Mouse (Mus musculus) neural tube, embryonic 14.5 days (tissue): ENCODE data around the gene Prdm10. TPM values are rescaled to one million over a fixed set of nuclear protein-coding genes. Genes with fewer than 3 reads are reported as not detected.

Source experiments
- ATAC-seq: fragments of 200-750 bp; cut with Nextera tagmentation; 2 replicates; pipeline ENCODE4 v1.8.0; 2017; ENCODE audit warnings: low read depth, mild to moderate bottlenecking, moderate TSS enrichment, moderate library complexity
- H3K27ac ChIP-seq: fragments of 300-500 bp; sonication (generic); 2 replicates; pipeline ENCODE4 v1.5.1; 2014; ENCODE audit warnings: low read depth, mild to moderate bottlenecking, control low read depth, low read length, moderate library complexity, mixed read lengths
- H3K27me3 ChIP-seq: fragments of 300-500 bp; sonication (generic); 2 replicates; pipeline ENCODE4 v1.6.1; 2014; ENCODE audit warnings: low read length; ENCODE audit not compliant: control insufficient read depth, insufficient read depth
- H3K36me3 ChIP-seq: fragments of 300-500 bp; sonication (generic); 2 replicates; pipeline ENCODE4 v1.6.1; 2014; ENCODE audit warnings: low read length, mixed read lengths; ENCODE audit not compliant: control insufficient read depth, insufficient read depth
- H3K4me1 ChIP-seq: fragments of 300-500 bp; sonication (generic); 2 replicates; pipeline ENCODE4 v1.6.1; 2014; ENCODE audit warnings: low read length; ENCODE audit not compliant: control insufficient read depth, insufficient read depth
- H3K4me2 ChIP-seq: fragments of 300-500 bp; sonication (generic); 2 replicates; pipeline ENCODE4 v1.6.1; 2014; ENCODE audit warnings: mild to moderate bottlenecking, low read depth, low read length, control low read depth
- H3K4me3 ChIP-seq: fragments of 300-500 bp; sonication (generic); 2 replicates; pipeline ENCODE4 v1.5.1; 2014; ENCODE audit warnings: low read depth, low read length, control low read depth, mixed read lengths
- H3K9ac ChIP-seq: fragments of 300-500 bp; sonication (generic); replicated peaks from 2 replicates; pipeline ENCODE4 v1.6.1; 2014; ENCODE audit warnings: low read depth, mild to moderate bottlenecking, control low read depth, low read length, mixed read lengths
- H3K9me3 ChIP-seq: fragments of 300-500 bp; sonication (generic); 2 replicates; pipeline ENCODE4 v1.6.1; 2016; ENCODE audit warnings: low read length; ENCODE audit not compliant: control insufficient read depth
- WGBS: fragments of 180-500 bp; shearing (Covaris S2); extraction: QIAGEN DNeasy Blood & Tissue Kit; methylation state at CpG from one replicate; pipeline ENCODE4 v1.1.7; 2014; 5-methylcytosine and 5-hydroxymethylcytosine counted together
- polyA plus RNA-seq: library from polyadenylated mRNA; unstranded; fragments of >200 nt; fragmentation: Nextera tagmentation; extraction: Ambion mirVana; gene quantifications from 2 replicates; pipeline ENCODE4 v1.2.1, GENCODE M21; 2014

Prdm10 gene
- polyA plus RNA-seq, 1 experiment from 2014 or later = 11.6 TPM

DNA sequence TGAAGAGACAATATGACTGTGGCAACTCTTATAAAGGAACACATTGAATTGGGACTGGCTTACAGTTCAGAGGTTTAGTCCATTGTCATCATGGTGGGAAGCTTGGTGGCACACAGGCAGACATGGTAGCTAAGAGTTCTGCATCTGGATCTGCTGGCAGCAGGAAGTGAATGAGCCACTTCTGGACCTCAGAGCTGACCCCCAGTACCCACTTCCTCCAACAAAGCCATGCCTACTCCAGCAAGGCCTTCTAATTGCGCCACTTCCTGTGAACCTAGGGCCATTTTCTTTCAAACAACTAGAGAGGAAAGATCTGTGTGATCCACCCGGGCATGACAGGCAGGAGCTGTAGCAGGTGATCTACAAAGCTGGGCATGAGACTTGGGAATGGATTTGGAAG, 72.4 kb downstream of the Prdm10 start:
- Histone ChIP-seq H3K27ac (no peak overlapping the region), H3K4me3 (no peak overlapping the region), H3K36me3 (peaks cover 13% of the 10 kb centered on the region; the same call in 1 of the 2 replicates), H3K9me3 (no peaks in the 10 kb centered on the region), H3K4me2 (no peak overlapping the region), H3K9ac (no peak overlapping the region), H3K27me3 (no peaks in the 10 kb centered on the region), H3K4me1 (no peaks in the 10 kb centered on the region)
- WGBS = 83% methylated on average over 2 of the region's 2 CpGs
- ATAC-seq = no peak

DNA sequence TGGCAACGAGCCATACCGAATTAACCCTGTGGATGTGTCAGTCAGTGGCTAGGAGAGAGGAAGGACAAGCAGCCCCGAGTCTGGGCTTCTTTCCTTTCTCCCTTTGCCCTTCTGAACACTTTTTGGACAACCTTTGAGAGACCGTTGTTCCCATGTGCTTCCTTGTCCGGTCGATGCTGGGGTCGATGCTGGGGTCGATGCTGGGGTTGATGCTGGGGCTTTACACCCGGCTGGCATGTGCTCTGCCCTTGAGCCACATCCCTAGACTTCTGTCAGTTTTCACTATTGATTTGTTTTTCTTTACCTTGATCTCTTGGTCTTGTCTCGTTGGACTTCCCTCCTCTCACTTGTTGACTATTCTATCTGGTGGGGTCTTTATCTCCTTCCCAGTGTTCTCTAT, 73.2 kb downstream of the Prdm10 start:
- no peak overlapping the region for H3K9ac ChIP-seq
- no peaks in the 10 kb centered on the region for H3K9me3 ChIP-seq
- no peaks in the 10 kb centered on the region for H3K4me1 ChIP-seq
- 94% methylated on average over 10 of the region's 10 CpGs for WGBS
- no peak overlapping the region for H3K4me2 ChIP-seq
- H3K4me3 ChIP-seq = no peak overlapping the region
- H3K36me3 ChIP-seq = peaks cover 13% of the 10 kb centered on the region; the same call in 1 of the 2 replicates
- no peak overlapping the region for H3K27ac ChIP-seq
- no peaks in the 10 kb centered on the region for H3K27me3 ChIP-seq
- ATAC-seq = no peak

DNA sequence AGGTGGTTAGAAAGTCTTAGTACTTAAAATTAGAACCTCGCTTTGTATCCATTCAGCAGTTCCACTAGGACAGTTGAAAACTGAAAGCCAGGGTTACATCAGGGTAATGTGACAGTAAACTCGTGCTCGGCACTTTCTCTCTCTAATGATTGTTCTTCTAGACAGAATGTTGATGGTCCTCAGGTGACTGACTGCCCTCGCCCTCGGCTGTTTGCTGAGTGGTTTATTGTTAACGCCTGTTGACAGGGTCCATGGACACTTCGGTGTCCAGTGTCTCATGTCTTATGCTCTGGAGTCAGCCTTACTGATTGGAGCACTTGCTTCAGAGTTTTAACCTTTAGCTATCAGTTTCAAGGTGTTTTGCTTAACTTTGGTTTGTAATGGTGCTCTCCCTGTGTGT, 73.7 kb downstream of the Prdm10 start:
- H3K27ac ChIP-seq = no peak overlapping the region
- 85% methylated on average over 7 of the region's 7 CpGs for WGBS
- no peaks in the 10 kb centered on the region for H3K4me1 ChIP-seq
- H3K4me2 ChIP-seq = no peak overlapping the region
- H3K9ac ChIP-seq = no peak overlapping the region
- H3K27me3 ChIP-seq = no peaks in the 10 kb centered on the region
- ATAC-seq = no peak
- H3K9me3 ChIP-seq = no peaks in the 10 kb centered on the region
- H3K4me3 ChIP-seq = no peak overlapping the region
- peaks cover 13% of the 10 kb centered on the region; the same call in 1 of the 2 replicates for H3K36me3 ChIP-seq

DNA sequence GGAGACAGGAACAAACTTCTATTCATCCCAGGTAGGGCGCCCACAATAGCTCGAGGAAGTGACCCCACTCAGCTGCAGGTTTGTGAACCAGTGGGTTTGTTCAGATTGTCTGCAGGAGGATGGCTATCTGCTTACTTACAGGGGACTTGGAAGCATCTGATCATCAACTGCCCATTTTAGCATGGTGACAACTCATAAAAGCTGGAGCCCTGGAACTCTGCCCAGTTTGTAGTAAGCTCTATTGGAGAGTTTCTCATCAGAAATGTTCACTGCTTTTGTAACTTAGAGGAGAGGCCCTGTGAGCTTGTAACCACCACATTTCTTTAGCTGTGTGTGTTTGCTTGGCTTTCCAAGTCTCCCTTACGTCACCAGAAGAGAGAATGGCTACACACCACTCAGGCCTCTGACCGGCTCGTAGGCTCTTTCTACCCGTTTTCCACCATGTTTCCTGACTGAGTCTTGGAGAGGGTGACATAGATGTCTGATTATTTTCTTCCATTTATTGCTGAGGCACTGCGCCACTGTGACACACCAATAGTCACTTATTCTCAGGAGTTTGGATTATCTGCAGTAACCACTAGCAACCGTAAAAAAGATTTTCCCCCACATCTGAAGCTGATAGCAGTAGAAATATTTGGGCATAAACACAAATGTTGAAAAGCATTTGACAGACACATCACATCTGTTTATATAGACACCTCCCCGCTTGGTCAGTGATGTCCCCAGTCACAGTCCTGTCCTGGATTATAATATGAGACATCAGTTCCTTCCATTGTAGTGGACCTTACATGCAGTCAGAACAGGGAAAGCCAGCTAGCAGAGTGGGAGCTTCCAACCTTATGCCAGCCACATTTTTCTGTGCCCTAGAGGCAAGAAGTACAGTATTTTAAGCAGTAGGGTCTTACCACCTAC, 83.6 kb downstream of the Prdm10 start:
- 91% methylated on average over 9 of the region's 9 CpGs for WGBS

DNA sequence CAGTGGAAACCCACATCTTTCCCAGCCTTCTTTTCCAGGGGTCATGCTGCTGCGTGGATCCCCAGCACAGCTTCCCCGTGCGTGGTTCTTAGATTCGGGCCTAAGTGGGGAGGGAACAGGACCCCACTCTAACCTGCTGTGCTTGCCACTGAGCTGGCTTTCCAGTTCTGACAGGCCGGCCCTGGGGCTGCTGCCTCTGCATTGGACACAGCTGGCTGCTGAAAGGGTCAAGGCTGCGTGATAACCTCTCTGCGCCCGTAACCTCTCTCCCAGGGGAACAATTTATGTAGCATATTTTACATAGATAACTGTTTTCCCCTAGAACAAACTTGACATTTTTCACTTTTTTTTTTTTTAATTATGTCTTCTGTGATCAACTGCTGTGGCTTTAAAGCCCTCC, 84.7 kb downstream of the Prdm10 start:
- H3K36me3 ChIP-seq = peaks cover 8% of the 10 kb centered on the region; the same call in 1 of the 2 replicates
- 82% methylated on average over 8 of the region's 8 CpGs for WGBS

More for the DNA sequence above, 83.6 kb downstream of the Prdm10 start:
- no peak for ATAC-seq
- no peaks in the 10 kb centered on the region for H3K4me1 ChIP-seq
- H3K27ac ChIP-seq = no peak overlapping the region
- H3K4me2 ChIP-seq = no peak overlapping the region
- peaks cover 8% of the 10 kb centered on the region; the same call in 1 of the 2 replicates for H3K36me3 ChIP-seq
- no peak overlapping the region for H3K9ac ChIP-seq
- no peaks in the 10 kb centered on the region for H3K27me3 ChIP-seq
- no peaks in the 10 kb centered on the region for H3K9me3 ChIP-seq
- H3K4me3 ChIP-seq = no peak overlapping the region

DNA sequence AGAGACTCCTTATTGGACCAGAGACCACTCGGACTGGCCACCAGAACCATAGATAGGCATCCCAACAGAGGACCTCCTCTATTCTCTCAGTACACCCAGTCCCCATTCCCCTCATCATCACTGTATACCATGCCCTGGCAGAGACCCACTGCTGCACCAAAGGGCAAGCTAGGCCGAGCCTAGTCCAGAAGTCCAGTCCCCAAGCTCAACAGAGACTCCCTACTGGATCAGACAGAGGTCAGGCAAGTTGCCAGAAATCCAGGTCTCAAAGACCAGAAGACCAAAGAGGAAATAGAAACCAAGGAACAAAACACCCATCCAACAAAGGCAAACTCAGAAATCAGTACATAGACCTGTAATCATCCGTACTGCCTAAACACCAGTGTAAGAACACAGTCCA, 91.4 kb downstream of the Prdm10 start:
- peaks cover 7% of the 10 kb centered on the region; the same call in 1 of the 2 replicates for H3K36me3 ChIP-seq
- 99% methylated on average over 3 of the region's 3 CpGs for WGBS
- H3K27me3 ChIP-seq = no peaks in the 10 kb centered on the region
- no peak overlapping the region for H3K4me3 ChIP-seq
- no peak overlapping the region for H3K9ac ChIP-seq
- no peaks in the 10 kb centered on the region for H3K4me1 ChIP-seq
- H3K27ac ChIP-seq = no peak overlapping the region
- H3K4me2 ChIP-seq = no peak overlapping the region
- ATAC-seq = no peak
- H3K9me3 ChIP-seq = no peaks in the 10 kb centered on the region

More for the DNA sequence above, 84.7 kb downstream of the Prdm10 start:
- H3K4me1 ChIP-seq = no peaks in the 10 kb centered on the region
- no peaks in the 10 kb centered on the region for H3K27me3 ChIP-seq
- ATAC-seq = no peak
- no peak overlapping the region for H3K9ac ChIP-seq
- no peak overlapping the region for H3K4me3 ChIP-seq
- no peak overlapping the region for H3K4me2 ChIP-seq
- no peak overlapping the region for H3K27ac ChIP-seq
- H3K9me3 ChIP-seq = no peaks in the 10 kb centered on the region

DNA sequence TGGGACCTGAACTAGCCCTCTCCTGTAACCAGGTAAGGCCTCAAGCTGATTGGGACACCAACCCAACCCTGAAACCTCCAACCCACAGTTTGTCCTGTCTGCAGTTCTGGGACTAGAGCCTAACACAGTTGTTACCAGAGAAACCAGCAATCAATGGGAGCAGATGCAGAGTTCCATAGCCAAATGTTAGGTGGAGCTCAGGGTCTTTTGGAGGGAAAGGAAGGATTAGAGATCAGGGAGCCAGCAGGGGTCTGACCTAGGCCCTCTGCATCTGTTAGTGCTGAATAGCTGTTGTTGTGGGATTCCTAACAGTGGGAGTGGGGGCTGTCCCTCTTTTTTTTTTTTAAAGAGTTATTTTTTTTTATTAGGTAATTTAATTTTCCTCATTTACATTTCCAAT, 96.3 kb downstream of the Prdm10 start:
- no peak overlapping the region for H3K4me3 ChIP-seq
- no peaks in the 10 kb centered on the region for H3K9me3 ChIP-seq
- H3K27me3 ChIP-seq = no peaks in the 10 kb centered on the region
- no peaks in the 10 kb centered on the region for H3K4me1 ChIP-seq
- no peak overlapping the region for H3K27ac ChIP-seq
- H3K36me3 ChIP-seq = peaks cover 6% of the 10 kb centered on the region; the same call in 1 of the 2 replicates
- ATAC-seq = no peak
- no peak overlapping the region for H3K9ac ChIP-seq
- no peak overlapping the region for H3K4me2 ChIP-seq

DNA sequence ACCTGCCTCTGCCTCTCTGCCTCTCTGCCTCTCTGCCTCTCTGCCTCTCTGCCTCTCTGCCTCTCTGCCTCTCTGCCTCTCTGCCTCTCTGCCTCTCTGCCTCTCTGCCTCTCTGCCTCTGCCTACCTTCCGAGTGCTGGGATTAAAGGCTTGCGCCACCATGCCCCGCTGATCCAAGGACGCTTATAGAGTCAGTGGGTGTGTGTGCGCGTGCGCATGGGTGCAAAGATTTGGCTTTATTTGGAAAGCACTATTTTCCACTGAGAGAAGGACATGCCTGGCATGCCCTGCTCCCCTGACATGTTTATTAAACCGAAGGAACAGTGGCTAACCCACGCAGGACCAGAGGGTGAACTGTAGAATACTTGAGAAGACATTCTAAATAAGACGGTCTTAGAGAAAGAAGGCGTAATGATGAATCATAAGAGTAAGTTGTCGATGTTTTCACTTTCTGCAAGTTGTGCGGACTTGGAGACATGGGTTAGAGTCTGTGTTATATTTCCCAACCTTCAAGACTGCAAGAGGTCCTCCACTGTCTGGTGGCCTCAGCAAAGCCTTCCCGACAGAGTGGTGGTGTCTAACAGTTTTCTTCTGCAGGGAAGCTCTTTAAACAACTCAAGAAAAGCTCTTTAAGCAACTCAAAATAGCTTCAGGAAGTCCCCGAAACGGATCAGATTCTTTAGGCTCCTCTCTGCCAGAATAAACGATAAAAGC, 104.6 kb downstream of the Prdm10 start:
- no peak overlapping the region for H3K4me2 ChIP-seq
- H3K4me1 ChIP-seq = peaks cover 13% of the 10 kb centered on the region; the same call in 1 of the 2 replicates
- no peak for ATAC-seq
- no peak overlapping the region for H3K9ac ChIP-seq
- H3K36me3 ChIP-seq = peaks cover 5% of the 10 kb centered on the region; the same call in 1 of the 2 replicates
- no peaks in the 10 kb centered on the region for H3K9me3 ChIP-seq
- H3K4me3 ChIP-seq = no peak overlapping the region
- 89% methylated on average over 17 of the region's 17 CpGs for WGBS
- H3K27ac ChIP-seq = no peak overlapping the region
- H3K27me3 ChIP-seq = no peaks in the 10 kb centered on the region

DNA sequence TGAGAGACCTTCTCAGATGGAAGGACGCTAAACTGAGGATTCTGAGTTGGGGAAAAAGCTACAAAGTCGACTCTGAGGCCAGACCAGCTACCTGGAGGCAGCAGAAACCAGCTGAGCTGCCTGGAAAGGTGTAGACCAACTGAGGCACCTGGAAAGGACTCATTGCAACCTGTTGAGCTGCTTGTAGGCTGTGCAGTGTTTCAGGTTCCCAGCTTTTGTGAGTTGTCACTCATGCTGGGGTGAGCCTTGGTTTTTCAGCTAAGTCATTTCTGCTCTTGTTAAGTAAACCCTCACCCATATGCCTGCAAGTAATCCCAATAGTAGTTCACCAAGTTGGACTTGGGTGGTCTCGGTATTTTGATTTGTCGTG, 105.1 kb downstream of the Prdm10 start:
- WGBS = 22% methylated on average over 4 of the region's 4 CpGs
- H3K36me3 ChIP-seq = peaks cover 5% of the 10 kb centered on the region; the same call in 1 of the 2 replicates
- peak overlapping the region; percentile 46 for H3K4me2 ChIP-seq
- no peaks in the 10 kb centered on the region for H3K27me3 ChIP-seq
- no peak overlapping the region; the same call in 1 of the 2 replicates for H3K27ac ChIP-seq
- H3K9ac ChIP-seq = peak overlapping the region; percentile 71
- H3K4me1 ChIP-seq = peaks cover 13% of the 10 kb centered on the region; the same call in 1 of the 2 replicates
- no peaks in the 10 kb centered on the region for H3K9me3 ChIP-seq
- peak; percentile 33 for ATAC-seq
- H3K4me3 ChIP-seq = peak overlapping the region; percentile 75
